Mouse (Mus musculus) heart, postnatal 0 days (tissue): ENCODE data around the gene Hoxb4.

ENCODE experiments used
- CTCF ChIP-seq: IDR thresholded peaks from 2 replicates; pipeline ENCODE4 v1.5.1; 2016; ENCODE audit warnings: antibody characterized with exemption, control low read depth, low read depth
- EP300 ChIP-seq: IDR thresholded peaks from 2 replicates; pipeline ENCODE4 v1.6.1; 2016; ENCODE audit warnings: antibody characterized with exemption, low read depth

GRCm38 (mm10) chr11:96318368-96319070 is 452 bp downstream of the Hoxb4 start:
- TF ChIP-seq CTCF = no peak
- TF ChIP-seq EP300 = no peak
